Mouse (Mus musculus) CH12.LX (cell line): Measurements from ENCODE around the gene Palm2.

ENCODE experiments used
- CTCF ChIP-seq, 2 experiments: IDR thresholded peaks in 1 of 2; conservative IDR thresholded peaks in 1 of 2; 2 replicates each; pipeline ENCODE4 v1.5.1; 2011 to 2012; ENCODE audit warnings: low read depth in 2 of 2, low read length in 2 of 2, improper control_type of control experiment in 1 of 2, inconsistent platforms in 1 of 2, mild to moderate bottlenecking in 1 of 2, moderate library complexity in 1 of 2
- EP300 ChIP-seq: IDR thresholded peaks from 2 replicates; pipeline ENCODE4 v1.6.1; 2011; ENCODE audit warnings: low read length, improper control_type of control experiment
- GABPA ChIP-seq: IDR thresholded peaks from 2 replicates; pipeline ENCODE4 v1.6.1; 2012; ENCODE audit warnings: low read depth, low read length, improper control_type of control experiment, inconsistent platforms; ENCODE audit not compliant: insufficient replicate concordance
- MEF2A ChIP-seq: IDR thresholded peaks from 2 replicates; pipeline ENCODE4 v1.6.1; 2014; ENCODE audit warnings: low read depth, mild to moderate bottlenecking, inconsistent platforms, low read length, improper control_type of control experiment, borderline replicate concordance
- NRF1 ChIP-seq: IDR thresholded peaks from 2 replicates; pipeline ENCODE4 v1.6.1; 2014; ENCODE audit warnings: low read depth, mild to moderate bottlenecking, inconsistent platforms, low read length, improper control_type of control experiment, moderate library complexity
- POLR2A ChIP-seq: IDR thresholded peaks from 2 replicates; pipeline ENCODE4 v1.6.1; 2011; ENCODE audit warnings: low read depth, mild to moderate bottlenecking, improper control_type of control experiment, low read length
- RAD21 ChIP-seq: IDR thresholded peaks from 2 replicates; pipeline ENCODE4 v1.6.1; 2011; ENCODE audit warnings: low read depth, mild to moderate bottlenecking, low read length, improper control_type of control experiment, moderate library complexity
- RCOR1 ChIP-seq: conservative IDR thresholded peaks from 2 replicates; pipeline ENCODE4 v1.6.1; 2012; ENCODE audit warnings: low read depth, mild to moderate bottlenecking, inconsistent platforms, low read length, improper control_type of control experiment
- TBP ChIP-seq: conservative IDR thresholded peaks from 2 replicates; pipeline ENCODE4 v1.6.1; 2011; ENCODE audit warnings: low read depth, low read length, improper control_type of control experiment
- UBTF ChIP-seq: IDR thresholded peaks from 2 replicates; pipeline ENCODE4 v1.6.1; 2012; ENCODE audit warnings: low read depth, mild to moderate bottlenecking, inconsistent platforms, low read length, improper control_type of control experiment, moderate library complexity
- ZKSCAN1 ChIP-seq: IDR thresholded peaks from 2 replicates; pipeline ENCODE4 v1.6.1; 2012; ENCODE audit warnings: low read depth, inconsistent platforms, low read length, improper control_type of control experiment, borderline replicate concordance
- ZMIZ1 ChIP-seq: IDR thresholded peaks from 2 replicates; pipeline ENCODE4 v1.6.1; 2012; ENCODE audit warnings: low read depth, mild to moderate bottlenecking, inconsistent platforms, low read length, improper control_type of control experiment

DNA sequence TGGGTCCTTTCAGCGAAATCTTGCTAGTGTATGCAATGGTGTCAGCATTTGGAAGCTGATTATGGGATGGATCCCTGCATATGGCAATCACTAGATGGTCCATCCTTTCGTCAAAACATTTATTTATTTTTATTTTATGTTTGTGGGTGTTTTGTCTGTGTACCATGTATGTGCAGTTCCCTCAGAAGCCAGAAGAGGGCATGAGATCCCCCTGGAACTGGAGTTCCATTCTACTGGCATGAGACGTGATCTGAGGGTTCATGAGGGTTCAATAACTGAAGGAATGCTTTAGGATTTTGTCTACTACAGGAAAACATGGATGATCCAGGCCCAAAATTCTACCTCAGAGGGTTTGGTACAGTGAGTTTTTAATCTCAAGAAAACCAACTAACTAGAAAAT lies 28.3 kb downstream of the Palm2 start:
- TF ChIP-seq CTCF (conservative IDR thresholded peaks at IDR 0.05 in 1 of 2, IDR thresholded peaks at IDR 0.05 in 1 of 2; ENCODE audit: low read depth in 2 of 2, low read length in 2 of 2) (peak; percentile 54 to 59), RCOR1 (no peak), TBP (no peak), POLR2A (no peak), EP300 (no peak), GABPA (no peak), UBTF (no peak), ZMIZ1 (no peak), ZKSCAN1 (no peak), NRF1 (no peak), MEF2A (no peak), RAD21 (peak; percentile 25)
